26 mouse cellular contexts compared by ENCODE assay signal in genomic region chr5:22889481-22889880, GRCm38 (mm10).
DNase-seq lines count a peak whose midpoint lies in the region; ATAC-seq and TF ChIP-seq lines count a peak whose summit lies in the region.
"Had no signal": no experiment of that assay in that cellular context is flagged by ENCODE, and none has a peak within 500 bp of the region (broad histone marks: within the 10 kb centered on the region; RNA-seq: fewer than 3 reads in every experiment).

No protein-coding gene starts in this region.

- H3K27me3 ChIP-seq in midbrain, embryonic 14.5 days (ENCODE audit: control insufficient read depth, insufficient read depth, low read length): no peaks in the 10 kb centered on the region
- H3K27me3 ChIP-seq: embryonic facial prominence, embryonic 13.5 days; forebrain, embryonic 12.5 days; hindbrain, embryonic 12.5 days had no signal

- no peak overlapping the region for H3K4me3 ChIP-seq in layer of hippocampus, adult 2 months
- no peak overlapping the region for H3K4me3 ChIP-seq in midbrain, embryonic 14.5 days (replicated peaks; ENCODE audit: low read depth, low read length)
- H3K4me3 ChIP-seq: embryonic facial prominence, embryonic 10.5 days; embryonic facial prominence, embryonic 13.5 days; erythroblast, embryonic 14.5 days; forebrain, embryonic 12.5 days; gastrocnemius, adult 2 months; hindbrain, embryonic 12.5 days had no signal

- no peak overlapping the region for H3K9ac ChIP-seq in midbrain, embryonic 14.5 days (replicated peaks; ENCODE audit: low read length)
- H3K9ac ChIP-seq: embryonic facial prominence, embryonic 13.5 days; forebrain, embryonic 12.5 days; forebrain, postnatal 0 days; hindbrain, embryonic 12.5 days had no signal

- H3K9me3 ChIP-seq in midbrain, embryonic 14.5 days (ENCODE audit: control insufficient read depth, low read length): no peaks in the 10 kb centered on the region
- H3K9me3 ChIP-seq: embryonic facial prominence, embryonic 10.5 days; embryonic facial prominence, embryonic 13.5 days; forebrain, embryonic 12.5 days; hindbrain, embryonic 12.5 days had no signal

- no peak for TF ChIP-seq POLR2A in brain, embryonic 14.5 days (IDR thresholded peaks at IDR 0.05; ENCODE audit: borderline replicate concordance, extremely low read depth, insufficient read depth, insufficient read length, poor library complexity, severe bottlenecking)

- H3K4me1 ChIP-seq in midbrain, embryonic 14.5 days (ENCODE audit: control insufficient read depth, insufficient read depth, low read length): no peaks in the 10 kb centered on the region
- H3K4me1 ChIP-seq: embryonic facial prominence, embryonic 10.5 days; embryonic facial prominence, embryonic 13.5 days; forebrain, embryonic 12.5 days; hindbrain, embryonic 12.5 days had no signal

- no peak overlapping the region for H3K4me2 ChIP-seq in midbrain, embryonic 14.5 days (ENCODE audit: low read length)
- H3K4me2 ChIP-seq: embryonic facial prominence, embryonic 13.5 days; forebrain, embryonic 12.5 days; heart, embryonic 11.5 days; hindbrain, embryonic 12.5 days had no signal

- no peaks in the 10 kb centered on the region for H3K36me3 ChIP-seq in midbrain, embryonic 14.5 days (ENCODE audit: control insufficient read depth, insufficient read depth, low read length)
- H3K36me3 ChIP-seq: embryonic facial prominence, embryonic 10.5 days; embryonic facial prominence, embryonic 13.5 days; forebrain, embryonic 12.5 days; hindbrain, embryonic 12.5 days had no signal

- no peak for TF ChIP-seq CTCF in layer of hippocampus, adult 2 months (conservative IDR thresholded peaks at IDR 0.05)
- TF ChIP-seq CTCF in brain, embryonic 14.5 days (IDR thresholded peaks at IDR 0.05; ENCODE audit: borderline replicate concordance, extremely low read depth, insufficient read depth, insufficient read length): no peak

- peak; percentile 15 to 16 for DNase-seq in cerebellum, postnatal 25 days
- DNase-seq in cerebellum, adult 11-12 months: no peak
- DNase-seq in layer of hippocampus, adult 9-11 months: peak; percentile 17
- no peak for DNase-seq in layer of hippocampus, adult 2 months (ENCODE audit: low spot score in 2 of 2)
- peak; percentile 11 for DNase-seq in lung, postnatal 36 days
- DNase-seq in lung, postnatal 4 days: no peak
- peak; percentile 31 for DNase-seq in brain, embryonic 14.5 days (ENCODE audit: low read depth)
- no peak for DNase-seq in midbrain, embryonic 14.5 days
- DNase-seq: adrenal gland, postnatal 10 days; adrenal gland, postnatal 36 days; cerebellum, adult 2 months; cerebellum, postnatal 36 days; embryo, embryonic 11 days; forebrain, postnatal 0 days; gastrocnemius, adult 2 months; gastrocnemius, postnatal 14 days had no signal

- no peak for ATAC-seq in midbrain, embryonic 14.5 days (ENCODE audit: low FRiP score, low TSS enrichment)
- ATAC-seq: activated CD4-positive, CD25-positive, alpha-beta regulatory T cell, adult 4 months; forebrain, postnatal 0 days; hindbrain, embryonic 16.5 days; inflammation-experienced regulatory T-cells, adult 6 months; intestine, embryonic 16.5 days had no signal

- 82% methylated on average over 4 of the region's 4 CpGs for WGBS in midbrain, embryonic 14.5 days

- H3K27ac ChIP-seq in layer of hippocampus, adult 2 months: no peak overlapping the region
- no peak overlapping the region for H3K27ac ChIP-seq in midbrain, embryonic 14.5 days (replicated peaks; ENCODE audit: low read depth, low read length)
- H3K27ac ChIP-seq: embryonic facial prominence, embryonic 10.5 days; embryonic facial prominence, embryonic 13.5 days; forebrain, embryonic 12.5 days; gastrocnemius, adult 2 months; hindbrain, embryonic 12.5 days had no signal

Comparison
In these comparisons a context has a peak if more than half of its experiments do, and no peak if none do; other contexts are left out.
1. DNase-seq: peak in cerebellum, postnatal 25 days (2 of 2), layer of hippocampus, adult 9-11 months (single experiment), lung, postnatal 36 days (single experiment) and brain, embryonic 14.5 days (single experiment); none in cerebellum, adult 11-12 months (single experiment), layer of hippocampus, adult 2 months (0 of 2), lung, postnatal 4 days (0 of 2) and midbrain, embryonic 14.5 days (single experiment).